Mouse (Mus musculus) neural tube, embryonic 11.5 days (tissue): ENCODE data around the gene Ube2k. TPM values are rescaled to one million over a fixed set of nuclear protein-coding genes. Genes with fewer than 3 reads are reported as not detected.

Source experiments
- polyA plus RNA-seq: library from polyadenylated mRNA; unstranded; fragments of >200 nt; fragmentation: Nextera tagmentation; extraction: Ambion mirVana; gene quantifications from 2 replicates; pipeline ENCODE4 v1.2.1, GENCODE M21; 2014

The Ube2k gene
- polyA plus RNA-seq, 1 experiment from 2014 or later: 138 TPM

Other genes with a start within 250 kb of the Ube2k start
- 77.8 TPM in 2 replicates for gene Rfc1, start 201.6 kb upstream of the Ube2k start, polyA plus RNA-seq
- 0.08 TPM in 1 of 2 replicates, not detected in the other for gene Klb, start 188.9 kb upstream of the Ube2k start, polyA plus RNA-seq
- gene Rpl9, start 145.8 kb upstream of the Ube2k start, polyA plus RNA-seq: 856 and 912 TPM in 2 replicates
- 69.2 and 70.0 TPM in 2 replicates for gene Lias, start 145.7 kb upstream of the Ube2k start, polyA plus RNA-seq
- gene Ugdh, start 101.3 kb upstream of the Ube2k start, polyA plus RNA-seq: 64.2 and 73.1 TPM in 2 replicates
- gene Gm43552, start 44.4 kb upstream of the Ube2k start, polyA plus RNA-seq: not detected in 2 replicates
- gene Smim14, start within 50 bp of the Ube2k start, polyA plus RNA-seq: 92.5 and 102 TPM in 2 replicates
- gene Pds5a, start 161.0 kb downstream of the Ube2k start, polyA plus RNA-seq: 124 TPM in 2 replicates
- gene N4bp2, start 226.3 kb downstream of the Ube2k start, polyA plus RNA-seq: 34.9 and 38.1 TPM in 2 replicates